Mouse (Mus musculus): Measurements from ENCODE around the gene Slc7a9. TPM values are rescaled to one million over a fixed set of nuclear protein-coding genes. Genes with fewer than 3 reads are reported as not detected.

The Slc7a9 gene
- total RNA-seq, 2 experiments from 2014 or later = not detected

DNA sequence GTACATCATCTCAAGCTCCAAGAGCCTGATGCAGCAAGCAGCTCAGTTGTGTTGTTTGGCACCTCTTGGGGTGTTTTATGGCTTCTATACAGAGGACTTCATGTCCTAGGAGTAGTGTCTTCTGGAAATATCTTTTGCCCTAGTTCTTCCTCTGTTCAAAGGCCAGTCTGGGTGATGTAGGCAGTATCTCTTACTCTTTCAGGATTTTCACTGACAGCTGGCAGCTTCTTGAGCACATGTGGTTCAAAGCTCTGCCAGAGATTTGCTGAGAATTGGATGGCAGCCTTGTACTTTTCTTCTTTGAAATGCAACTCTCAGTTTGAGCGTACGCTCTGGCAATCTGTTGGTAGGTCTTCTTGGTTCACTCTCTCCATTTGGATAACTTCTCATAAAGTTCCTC, 48.9 kb downstream of the Slc7a9 start:
- intact Hi-C loops (cut with DNase I) = no loop called here

DNA sequence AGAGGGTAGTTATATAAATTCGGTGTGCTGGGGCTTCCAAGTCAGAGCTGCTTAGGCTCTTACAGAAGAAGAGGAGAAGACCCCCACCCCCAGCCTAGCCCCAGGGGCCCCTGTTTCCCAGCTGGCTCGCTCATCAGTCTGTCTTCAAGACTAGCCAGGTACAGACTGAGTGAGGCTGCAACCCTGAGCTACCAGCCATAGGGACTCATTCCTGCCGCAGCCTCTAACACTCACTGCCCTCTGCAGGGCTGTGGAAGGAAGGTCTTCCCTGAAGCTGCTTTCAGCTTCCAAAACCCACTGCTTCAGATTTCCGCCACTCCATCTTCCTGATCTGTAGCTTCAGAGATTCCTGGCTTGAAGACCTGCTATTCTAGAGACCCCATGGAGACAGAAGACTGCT, 53.4 kb downstream of the Slc7a9 start:
- peak in 1 of 2 experiments; percentile 19 for DNase-seq (ENCODE audit: low spot score in 2 of 2)
- intact Hi-C loops (cut with DNase I) = no loop called here

More for the DNA sequence above, 48.9 kb downstream of the Slc7a9 start:
- DNase-seq (ENCODE audit: low spot score in 2 of 2) = peak in 1 of 2 experiments; percentile 55

Other genes starting within 250 kb of the Slc7a9 start
- gene Lrp3, start 233.3 kb upstream of the Slc7a9 start, total RNA-seq (2021) = 10 to 100 TPM; 83.8 to 84.6 TPM
- 10 to 100 TPM; 22.8 to 23.7 TPM for gene Gpatch1, start 130.4 kb upstream of the Slc7a9 start, total RNA-seq (2021)
- 1 to 10 TPM; 2.5 to 2.7 TPM for gene Rhpn2, start 114.6 kb upstream of the Slc7a9 start, total RNA-seq (2021)
- gene Faap24, start 52.0 kb upstream of the Slc7a9 start, total RNA-seq (2021) = 1 to 10 TPM; 7.8 to 9.1 TPM
- gene Cep89, start 51.8 kb upstream of the Slc7a9 start, total RNA-seq (2021) = 10 to 100 TPM; 22.2 to 22.5 TPM
- under 1 TPM; 0.49 to 0.64 TPM for gene Tdrd12, start 88.9 kb downstream of the Slc7a9 start, total RNA-seq (2021)
- gene Nudt19, start 107.5 kb downstream of the Slc7a9 start, total RNA-seq (2021) = 10 to 100 TPM; 66.8 to 67.4 TPM
- gene Rgs9bp, start 136.8 kb downstream of the Slc7a9 start, total RNA-seq (2021) = 1 to 10 TPM; 1.2 to 1.5 TPM
- 10 to 100 TPM; 46.0 to 48.1 TPM for gene Ankrd27, start 137.4 kb downstream of the Slc7a9 start, total RNA-seq (2021)
- gene Pdcd5, start 198.7 kb downstream of the Slc7a9 start, total RNA-seq (2021) = 10 to 100 TPM; 88.7 to 89.2 TPM

Data from left cerebral cortex, postnatal 14 days (tissue).